Mouse (Mus musculus) cortical plate, adult 2 months (tissue): ENCODE results near the gene Evx1. TPM values are rescaled to one million over a fixed set of nuclear protein-coding genes. Genes with fewer than 3 reads are reported as not detected.
"Not testable (repeated sequence)": the region's sequence is repeated elsewhere in the genome, so short reads cannot be mapped to it uniquely, and the experiment has no call there.

ENCODE experiments used
- H3K27ac ChIP-seq: fragments of 200-500 bp; 2 replicates; pipeline ENCODE4 v1.5.1; 2012; ENCODE audit warnings: low read length, control low read depth, inconsistent platforms; ENCODE audit not compliant: insufficient read depth
- H3K4me1 ChIP-seq: fragments of 200-500 bp; 2 replicates; pipeline ENCODE4 v1.6.1; 2011; ENCODE audit warnings: low read length; ENCODE audit not compliant: control insufficient read depth, insufficient read depth
- H3K4me3 ChIP-seq: fragments of 200-500 bp; 2 replicates; pipeline ENCODE4 v1.5.1; 2011; ENCODE audit warnings: mild to moderate bottlenecking, low read length, control low read depth; ENCODE audit not compliant: insufficient read depth
- CTCF ChIP-seq: fragments of 200-500 bp; IDR thresholded peaks from 2 replicates; pipeline ENCODE4 v1.5.1; 2011; ENCODE audit warnings: mild to moderate bottlenecking, control low read depth, low read length; ENCODE audit not compliant: insufficient read depth; ENCODE audit errors: extremely low read depth
- POLR2A ChIP-seq: fragments of 200-500 bp; IDR thresholded peaks from 2 replicates; pipeline ENCODE4 v1.6.1; 2011; ENCODE audit warnings: mild to moderate bottlenecking, low read length, control low read depth; ENCODE audit not compliant: insufficient read depth; ENCODE audit errors: extremely low read depth
- polyA plus RNA-seq: library from polyadenylated mRNA; depleted of rRNA; stranded (reverse); fragments of >200 nt; gene quantifications from 2 replicates; pipeline ENCODE4 v1.2.3, GENCODE M21; 2012; rRNA removed

Gene Evx1
- polyA plus RNA-seq, 1 experiment = not detected

DNA sequence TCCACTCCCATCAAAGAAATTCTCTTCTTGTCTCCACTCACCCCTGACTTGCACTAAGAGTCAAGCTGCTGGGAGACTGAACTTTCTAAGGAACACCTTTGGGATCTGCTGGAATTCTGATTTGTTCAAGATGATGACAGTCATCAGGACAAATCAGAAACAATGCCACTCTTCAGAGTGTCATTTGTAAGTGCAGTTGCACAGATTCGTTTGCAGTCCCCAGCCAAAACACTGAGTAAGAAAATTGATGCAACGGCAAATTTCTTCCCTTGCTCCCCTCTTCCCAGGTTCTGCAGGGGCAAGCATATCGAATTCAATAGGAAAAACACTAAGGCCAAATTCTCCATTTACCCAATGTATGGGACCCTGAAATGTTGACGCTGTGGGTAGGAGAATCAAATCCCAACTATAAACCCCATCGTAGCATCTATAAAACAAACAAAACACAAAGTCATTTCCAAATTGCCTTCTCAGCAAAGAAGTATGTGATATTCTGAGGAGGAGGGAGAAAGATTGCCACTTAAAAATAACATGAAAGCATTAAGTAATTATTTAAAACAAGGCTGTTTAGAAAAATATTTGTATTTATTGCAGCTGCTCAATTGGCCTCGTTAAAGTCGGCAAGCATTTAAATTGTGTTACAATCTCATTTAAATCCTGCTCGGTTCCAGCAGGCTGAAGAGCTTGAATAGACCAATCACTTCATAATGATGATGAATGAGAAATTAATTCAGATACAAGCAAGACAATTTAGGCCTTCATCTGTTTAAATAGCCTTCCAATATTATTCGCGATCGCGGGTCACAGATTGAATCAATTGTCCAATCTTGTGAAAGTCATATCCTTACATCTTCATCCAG lies 7.9 kb downstream of the Evx1 start:
- Histone ChIP-seq H3K27ac (no peak overlapping the region), H3K4me1 (no peaks in the 10 kb centered on the region), H3K4me3 (no peak overlapping the region)
- TF ChIP-seq CTCF (no peak), POLR2A (no peak)

DNA sequence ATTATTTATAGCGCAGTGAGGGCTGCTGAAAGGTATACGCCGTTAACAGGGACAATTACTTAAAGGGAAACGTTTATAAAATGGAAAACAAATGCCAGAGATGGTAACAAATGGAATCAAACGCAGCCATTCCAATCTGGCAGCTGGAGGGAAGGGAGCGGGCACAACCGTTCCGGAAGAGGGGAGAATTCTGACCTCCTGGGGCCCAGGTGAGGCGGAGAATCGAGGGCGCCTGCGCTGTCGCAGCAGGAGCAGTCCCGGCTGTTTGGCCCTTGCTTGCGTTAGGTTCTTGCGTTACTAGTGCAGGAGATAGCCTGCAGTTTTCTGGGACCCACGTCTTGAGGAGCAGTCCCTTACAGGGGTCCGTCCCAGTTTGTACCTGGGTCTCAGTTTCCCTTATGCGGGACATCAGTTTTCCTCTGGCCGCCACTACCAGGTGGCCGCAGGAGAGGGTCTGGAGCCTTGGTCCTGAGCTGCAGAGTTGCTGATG lies 8.6 kb downstream of the Evx1 start:
- TF ChIP-seq CTCF (no peak), POLR2A (no peak)

DNA sequence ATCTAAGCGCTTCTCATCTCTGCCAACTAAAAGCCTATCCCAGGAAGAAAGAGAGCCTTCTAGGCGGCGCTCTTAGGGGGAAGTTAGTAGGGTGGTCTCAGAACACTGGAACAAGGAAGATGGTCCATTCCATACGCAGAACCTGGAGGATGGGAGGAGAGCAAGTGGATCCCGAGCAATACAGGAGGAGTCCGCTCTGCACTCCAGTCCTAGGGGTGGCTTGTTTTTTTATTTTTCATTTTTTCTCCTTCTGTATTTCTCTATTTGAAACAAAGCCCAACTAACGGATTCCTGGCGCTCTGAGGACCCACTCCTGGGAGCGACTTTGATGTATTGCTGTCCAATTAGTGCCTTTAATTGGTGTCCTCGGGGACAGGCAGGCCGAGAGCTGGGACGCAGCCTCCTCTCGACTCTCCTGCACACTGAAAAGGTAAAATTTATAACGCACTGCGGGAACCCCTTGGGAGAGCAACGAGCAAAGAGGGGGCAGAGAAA lies 9.5 kb downstream of the Evx1 start:
- no peak for TF ChIP-seq CTCF
- no peak for TF ChIP-seq POLR2A
- H3K27ac ChIP-seq = no peak overlapping the region
- no peaks in the 10 kb centered on the region for H3K4me1 ChIP-seq
- no peak overlapping the region for H3K4me3 ChIP-seq

More for the DNA sequence above, 8.6 kb downstream of the Evx1 start:
- Histone ChIP-seq H3K27ac (no peak overlapping the region), H3K4me3 (no peak overlapping the region), H3K4me1 (no peaks in the 10 kb centered on the region)

DNA sequence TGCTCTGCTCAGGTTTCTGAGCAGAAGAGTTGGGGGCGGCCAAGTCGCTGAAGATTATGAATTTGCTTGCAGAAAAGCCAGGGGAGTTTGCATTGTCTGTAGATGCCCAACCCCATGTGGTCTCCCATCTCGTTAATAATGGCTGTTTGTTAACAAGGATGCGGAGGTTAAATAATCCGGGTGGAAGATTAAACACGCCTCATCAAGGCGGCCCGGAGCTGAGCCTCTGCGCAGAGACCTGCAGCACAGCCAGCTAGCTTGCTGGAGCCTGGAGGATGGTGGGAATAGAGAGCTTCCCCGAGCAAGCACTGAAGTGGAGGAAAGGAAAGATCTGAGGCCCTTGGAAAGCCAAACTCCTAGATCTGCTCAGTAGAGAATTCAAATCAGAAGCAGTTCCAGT lies 10.0 kb downstream of the Evx1 start:
- Histone ChIP-seq H3K4me3 (no peak overlapping the region), H3K4me1 (no peaks in the 10 kb centered on the region), H3K27ac (no peak overlapping the region)
- TF ChIP-seq CTCF = no peak
- no peak for TF ChIP-seq POLR2A

DNA sequence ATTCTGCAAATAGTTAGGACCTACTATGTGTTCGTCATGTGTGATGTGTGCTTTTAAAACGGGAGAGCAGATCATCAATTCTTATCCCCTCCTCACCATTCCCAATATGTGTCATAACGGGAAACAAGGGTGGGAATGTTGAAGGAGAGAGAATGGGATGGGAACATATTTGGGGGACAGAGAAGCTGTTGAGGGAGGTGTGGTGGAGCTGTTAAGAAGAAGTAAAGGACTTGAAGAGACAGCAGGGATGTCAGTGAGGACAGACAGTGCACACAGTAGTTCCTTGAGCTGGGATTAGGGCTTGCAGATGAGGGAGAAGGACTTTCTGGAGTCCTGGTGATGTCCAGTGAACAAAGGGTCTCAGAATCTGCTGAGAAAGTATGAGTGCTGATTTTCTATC lies 10.8 kb downstream of the Evx1 start:
- TF ChIP-seq CTCF (no peak), POLR2A (no peak)
- Histone ChIP-seq H3K4me3 (no peak overlapping the region), H3K27ac (no peak overlapping the region), H3K4me1 (no peaks in the 10 kb centered on the region)

DNA sequence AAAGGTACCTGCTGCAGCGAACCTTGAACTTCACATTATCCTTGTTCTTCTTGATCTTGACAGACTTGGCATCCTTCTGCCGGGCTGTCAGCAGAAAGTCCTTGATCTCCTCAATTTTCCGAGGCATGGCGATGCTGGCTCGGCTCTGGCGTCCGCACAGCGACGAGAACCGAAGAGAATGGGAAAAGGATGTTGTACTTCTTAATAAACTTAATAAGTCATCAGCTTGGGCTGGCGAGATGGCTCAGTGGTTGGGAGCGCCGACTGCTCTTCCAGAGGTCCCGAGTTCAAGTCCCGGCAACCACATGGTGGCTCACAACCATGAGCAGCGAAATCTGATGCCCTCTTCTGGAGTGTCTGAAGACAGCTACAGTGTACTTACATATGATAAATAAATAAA lies 33.5 kb downstream of the Evx1 start:
- H3K4me3 ChIP-seq, H3K4me1 ChIP-seq, H3K27ac ChIP-seq: not testable (repeated sequence)

DNA sequence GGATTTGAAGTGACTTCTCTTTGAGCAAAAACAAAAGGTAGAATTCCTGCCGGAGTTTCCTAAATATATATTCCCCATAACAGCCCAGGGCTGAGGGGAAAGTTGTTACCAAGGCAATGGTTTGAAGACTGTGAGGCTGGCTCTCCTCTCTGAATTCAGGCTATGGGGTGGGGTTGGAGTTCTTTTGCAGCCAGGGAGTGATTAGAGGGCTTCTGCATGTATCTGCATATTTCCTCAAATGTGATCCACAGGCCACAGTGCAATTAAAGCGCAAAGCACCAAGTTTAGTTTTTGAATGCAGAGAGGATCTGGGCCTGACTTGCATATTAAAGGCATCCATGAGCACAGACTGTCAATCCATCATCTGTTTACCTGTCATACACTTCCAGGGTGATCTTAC lies 52.7 kb downstream of the Evx1 start:
- TF ChIP-seq POLR2A = no peak
- no peak overlapping the region for H3K27ac ChIP-seq

DNA sequence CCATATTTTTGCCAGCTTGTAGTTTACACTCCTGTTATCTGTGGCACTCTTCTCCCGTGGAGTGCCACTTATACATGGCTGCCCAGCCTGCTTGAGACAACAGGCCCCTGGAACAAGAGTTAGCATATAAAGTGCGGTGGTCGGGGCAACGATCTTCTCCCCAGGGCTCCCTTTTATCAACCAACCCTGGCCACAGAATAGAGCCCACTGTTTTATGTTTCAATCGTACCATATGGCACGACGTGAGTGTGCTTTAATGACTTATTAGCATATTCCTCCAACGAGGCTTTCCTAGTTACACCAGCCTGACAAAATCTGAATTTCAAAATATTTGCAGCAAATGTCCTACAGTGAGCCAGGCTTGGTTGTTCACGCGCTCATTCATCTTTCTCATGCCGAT lies 53.2 kb downstream of the Evx1 start:
- no peak for TF ChIP-seq CTCF
- no peak for TF ChIP-seq POLR2A

More for the DNA sequence above, 52.7 kb downstream of the Evx1 start:
- no peak overlapping the region for H3K4me3 ChIP-seq
- H3K4me1 ChIP-seq = no peaks in the 10 kb centered on the region

DNA sequence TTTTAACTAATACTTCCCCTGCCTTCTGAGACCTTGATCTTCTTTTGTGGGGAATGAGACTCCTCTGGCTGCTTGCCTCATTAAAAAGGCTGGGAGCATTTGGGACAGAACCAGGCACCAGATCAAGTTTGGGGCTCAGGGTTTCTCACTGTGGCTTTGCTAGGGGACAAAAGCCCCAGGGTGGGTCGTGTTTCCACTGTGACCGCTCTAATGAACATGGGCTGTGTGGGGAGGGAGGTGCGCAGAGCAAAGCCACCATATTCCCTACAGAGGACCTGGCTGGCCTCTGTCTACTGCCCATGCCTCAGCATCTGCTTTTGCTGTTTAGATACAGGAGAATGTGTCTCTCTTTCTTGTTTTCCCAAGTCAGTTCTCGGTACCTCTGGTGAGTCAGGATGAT lies 53.8 kb downstream of the Evx1 start:
- H3K4me1 ChIP-seq = no peaks in the 10 kb centered on the region
- H3K27ac ChIP-seq = no peak overlapping the region
- H3K4me3 ChIP-seq = no peak overlapping the region
- TF ChIP-seq POLR2A = no peak
- TF ChIP-seq CTCF = no peak

More for the DNA sequence above, 53.2 kb downstream of the Evx1 start:
- Histone ChIP-seq H3K4me1 (no peaks in the 10 kb centered on the region), H3K4me3 (no peak overlapping the region), H3K27ac (no peak overlapping the region)

Other genes starting within 250 kb of the Evx1 start
- gene Hoxa1, start 155.2 kb upstream of the Evx1 start, polyA plus RNA-seq = not detected in 2 replicates
- not detected in 2 replicates for gene Hoxa2, start 148.7 kb upstream of the Evx1 start, polyA plus RNA-seq
- not detected in 2 replicates for gene 5730596B20Rik, start 136.0 kb upstream of the Evx1 start, polyA plus RNA-seq
- not detected in 2 replicates for gene Hoxa4, start 121.7 kb upstream of the Evx1 start, polyA plus RNA-seq
- not detected in 2 replicates for gene Hoxa5, start 108.9 kb upstream of the Evx1 start, polyA plus RNA-seq
- gene Hoxa6, start 104.8 kb upstream of the Evx1 start, polyA plus RNA-seq = not detected in 2 replicates
- gene Hoxa3, start 100.2 kb upstream of the Evx1 start, polyA plus RNA-seq = not detected in 2 replicates
- not detected in 2 replicates for gene Gm28308, start 100.2 kb upstream of the Evx1 start, polyA plus RNA-seq
- gene Hoxa7, start 91.6 kb upstream of the Evx1 start, polyA plus RNA-seq = 0.04 TPM in 1 of 2 replicates, not detected in the other
- gene Hoxa9, start 82.4 kb upstream of the Evx1 start, polyA plus RNA-seq = not detected in 2 replicates
- gene Hoxa10, start 72.6 kb upstream of the Evx1 start, polyA plus RNA-seq = not detected in 2 replicates
- not detected in 2 replicates for gene Hoxa11, start 67.7 kb upstream of the Evx1 start, polyA plus RNA-seq
- gene Hoxa13, start 52.6 kb upstream of the Evx1 start, polyA plus RNA-seq = not detected in 2 replicates